Mouse (Mus musculus) ES-E14 (cell line): ENCODE measurements around the gene Myo15b. TPM values are rescaled to one million over a fixed set of nuclear protein-coding genes. Genes with fewer than 3 reads are reported as not detected.

Experiments used
- DNase-seq: peaks from one replicate; pipeline ENCODE4 v3.0.0-alpha.2; 2013; ENCODE audit warnings: low read depth, low spot score
- H3K27ac ChIP-seq: 2 replicates; pipeline ENCODE4 v1.5.1; 2012; ENCODE audit warnings: low read depth, mild to moderate bottlenecking, low read length, moderate library complexity, mixed read lengths; ENCODE audit not compliant: poor library complexity, insufficient read depth, severe bottlenecking
- H3K36me3 ChIP-seq: 2 replicates; pipeline ENCODE4 v1.6.1; 2012; ENCODE audit warnings: mild to moderate bottlenecking, low read length, moderate library complexity, mixed read lengths; ENCODE audit not compliant: control insufficient read depth, poor library complexity, insufficient read depth, severe bottlenecking
- H3K4me1 ChIP-seq, 2 experiments: fragments of 150-350 bp in 1 of 2; sonication (generic) in 1 of 2; 2 replicates each; pipeline ENCODE4 v1.6.1; 2012; ENCODE audit warnings: low read length in 2 of 2, mild to moderate bottlenecking in 1 of 2, mixed read lengths in 1 of 2; ENCODE audit not compliant: control insufficient read depth in 2 of 2, insufficient read depth in 2 of 2, poor library complexity in 1 of 2
- H3K4me3 ChIP-seq, 2 experiments: fragments of 150-350 bp in 1 of 2; sonication (generic) in 1 of 2; 2 replicates each; pipeline ENCODE4 v1.5.1; 2012; ENCODE audit warnings: low read length in 2 of 2, low read depth in 1 of 2, mild to moderate bottlenecking in 1 of 2, mixed read lengths in 1 of 2; ENCODE audit not compliant: insufficient read depth in 1 of 2, poor library complexity in 1 of 2, severe bottlenecking in 1 of 2
- H3K9ac ChIP-seq: 2 replicates; pipeline ENCODE4 v1.6.1; 2012; ENCODE audit warnings: low read depth, mild to moderate bottlenecking, low read length, mixed read lengths; ENCODE audit not compliant: poor library complexity, insufficient read depth, severe bottlenecking
- H3K9me3 ChIP-seq: fragments of 150-350 bp; sonication (generic); 2 replicates; pipeline ENCODE4 v1.6.1; 2012; ENCODE audit warnings: low read depth, mild to moderate bottlenecking, low read length; ENCODE audit not compliant: control insufficient read depth, insufficient read depth
- CHD2 ChIP-seq: IDR thresholded peaks from 2 replicates; pipeline ENCODE4 v1.6.1; 2014; ENCODE audit warnings: mild to moderate bottlenecking, low read depth, low read length, inconsistent platforms
- HCFC1 ChIP-seq: IDR thresholded peaks from 2 replicates; pipeline ENCODE4 v1.6.1; 2012; ENCODE audit warnings: low read length, inconsistent platforms, borderline replicate concordance; ENCODE audit not compliant: insufficient read depth
- MAFK ChIP-seq: IDR thresholded peaks from 2 replicates; pipeline ENCODE4 v1.6.1; 2014; ENCODE audit warnings: mild to moderate bottlenecking, low read depth, low read length, inconsistent platforms; ENCODE audit not compliant: insufficient read depth
- ZC3H11A ChIP-seq: IDR thresholded peaks from 2 replicates; pipeline ENCODE4 v1.6.1; 2012; ENCODE audit warnings: low read depth, mild to moderate bottlenecking, inconsistent platforms, low read length, borderline replicate concordance
- ZNF384 ChIP-seq: IDR thresholded peaks from 2 replicates; pipeline ENCODE4 v1.6.1; 2012; ENCODE audit warnings: low read depth, low read length, inconsistent platforms
- in situ Hi-C, 2 experiments: fragments of 600-800 bp; cut with MboI; formaldehyde crosslinking; loops; one replicate each; pipeline ENCODE4 v1.15.1; 2025; ENCODE audit warnings: low sequenced_read_pairs in 2 of 2, inconsistent platforms in 1 of 2; ENCODE audit not compliant: unreplicated experiment in 2 of 2
- total RNA-seq: library from RNA; depleted of rRNA; stranded (reverse); fragments of 300-350 nt; gene quantifications from 2 replicates; pipeline ENCODE4 v1.2.3, GENCODE M21; 2012

Myo15b gene
- total RNA-seq, 1 experiment = 4.6 TPM

- no peak overlapping the region for H3K27ac ChIP-seq
- H3K4me3 ChIP-seq = no peak overlapping the region
- H3K9ac ChIP-seq = no peak overlapping the region
- DNase-seq = no peak
- no peaks in the 10 kb centered on the region; a peak in 1 of 4 replicates for H3K4me1 ChIP-seq
- peaks cover 15% of the 10 kb centered on the region for H3K36me3 ChIP-seq
- TF ChIP-seq HCFC1 = no peak
- TF ChIP-seq ZC3H11A = no peak
- TF ChIP-seq ZNF384 = no peak
- no peak for TF ChIP-seq CHD2
- no peak for TF ChIP-seq MAFK
- no peaks in the 10 kb centered on the region for H3K9me3 ChIP-seq
- in situ Hi-C loops = no loop called here
Measured at GRCm38 (mm10) chr11:115919073-115919472, 60.9 kb downstream of the Myo15b start.

- no peaks in the 10 kb centered on the region; a peak in 1 of 4 replicates for H3K4me1 ChIP-seq
- H3K4me3 ChIP-seq = no peak overlapping the region
- H3K27ac ChIP-seq = no peak overlapping the region
- peaks cover 18% of the 10 kb centered on the region for H3K36me3 ChIP-seq
- H3K9me3 ChIP-seq = no peaks in the 10 kb centered on the region
- DNase-seq = peak; percentile 56
- H3K9ac ChIP-seq = no peak overlapping the region
- in situ Hi-C loops = no loop called here
- TF ChIP-seq ZC3H11A (no peak), ZNF384 (no peak), MAFK (no peak), HCFC1 (no peak), CHD2 (no peak)
Measured at GRCm38 (mm10) chr11:115920110-115920818, 62.1 kb downstream of the Myo15b start.

GRCm38 (mm10) chr11:115921986-115922385 lies 63.8 kb downstream of the Myo15b start:
- in situ Hi-C loops = no loop called here
- Histone ChIP-seq H3K4me3 (no peak overlapping the region), H3K36me3 (peaks cover 16% of the 10 kb centered on the region), H3K4me1 (no peaks in the 10 kb centered on the region), H3K27ac (no peak overlapping the region), H3K9ac (no peak overlapping the region), H3K9me3 (no peaks in the 10 kb centered on the region)
- TF ChIP-seq CHD2 = no peak
- TF ChIP-seq HCFC1 = no peak
- no peak for TF ChIP-seq ZC3H11A
- TF ChIP-seq MAFK = no peak
- TF ChIP-seq ZNF384 = no peak
- DNase-seq = no peak

GRCm38 (mm10) chr11:115929031-115929430 lies 70.8 kb downstream of the Myo15b start:
- Histone ChIP-seq H3K4me3 (no peak overlapping the region), H3K9me3 (no peaks in the 10 kb centered on the region), H3K27ac (no peak overlapping the region), H3K36me3 (peaks cover 17% of the 10 kb centered on the region), H3K9ac (no peak overlapping the region), H3K4me1 (0 out of 4 replicates have a peak, but pooled peaks cover 0 to 2% of the 10 kb centered on the region in 2 experiments)
- no peak for TF ChIP-seq CHD2
- in situ Hi-C loops = no loop called here
- DNase-seq = no peak

GRCm38 (mm10) chr11:115929818-115930217 lies 71.6 kb downstream of the Myo15b start:
- in situ Hi-C loops = no loop called here
- H3K9ac ChIP-seq = no peak overlapping the region

More at GRCm38 (mm10) chr11:115929818-115930217, 71.6 kb downstream of the Myo15b start:
- peaks cover 17% of the 10 kb centered on the region for H3K36me3 ChIP-seq
- 0 out of 4 replicates have a peak, but pooled peaks cover 0 to 5% of the 10 kb centered on the region in 2 experiments for H3K4me1 ChIP-seq
- H3K27ac ChIP-seq = no peak overlapping the region
- no peak for DNase-seq
- TF ChIP-seq ZC3H11A (no peak), MAFK (no peak), ZNF384 (no peak), HCFC1 (no peak), CHD2 (no peak)
- no peak overlapping the region for H3K4me3 ChIP-seq
- no peaks in the 10 kb centered on the region for H3K9me3 ChIP-seq
